Mouse (Mus musculus): ENCODE results near the gene Nol9.
A peak's percentile ranks its signal among the peaks of the same experiment; 100 is the strongest.

DNA sequence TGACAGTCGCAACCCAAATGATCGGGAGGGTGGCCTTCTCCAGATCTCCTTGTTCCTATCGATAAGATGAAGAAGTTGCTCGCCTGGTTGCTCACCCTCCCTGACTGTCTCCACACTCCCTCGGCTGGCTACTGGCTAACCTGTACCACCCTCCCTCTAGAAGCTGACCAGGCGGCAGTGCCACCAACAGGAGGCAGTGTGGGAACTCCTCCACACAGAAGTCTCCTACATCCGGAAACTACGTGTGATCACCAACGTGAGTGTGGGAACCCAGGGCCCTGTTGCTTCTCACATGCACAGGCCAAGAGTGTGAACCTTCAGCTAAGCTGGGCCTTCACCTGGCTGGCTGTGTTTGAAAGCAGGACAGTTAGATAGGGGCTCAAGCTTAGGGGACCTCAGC, 67.6 kb downstream of the Nol9 start:
- peak; percentile 37 for TF ChIP-seq CTCF (IDR thresholded peaks at IDR 0.05; ENCODE audit: low read depth)
- no peak for TF ChIP-seq EP300 (IDR thresholded peaks at IDR 0.05; ENCODE audit: low read depth)
